Mouse (Mus musculus): Measurements from ENCODE around the gene Il17a. TPM values are rescaled to one million over a fixed set of nuclear protein-coding genes. Genes with fewer than 3 reads are reported as not detected.

Gene Il17a
- total RNA-seq, 2 experiments from 2014 or later: not detected

Small RNA genes within 50 kb of the gene (microRNA-seq; reads per million reads assigned to microRNA genes)
- 2.8 reads per million, percentile 3 among the genes with 10 or more reads in this experiment for gene Mir133b

Other genes starting within 250 kb of the Il17a start
- gene Pkhd1, start 112.8 kb upstream of the Il17a start, total RNA-seq (2021): not detected
- gene Il17f, start 59.7 kb downstream of the Il17a start, total RNA-seq (2021): not detected
- 1 to 10 TPM; 4.7 to 5.4 TPM for gene Mcm3, start 89.4 kb downstream of the Il17a start, total RNA-seq (2021)
- gene Paqr8, start 159.7 kb downstream of the Il17a start, total RNA-seq (2021): 1 to 10 TPM; 2.0 to 2.3 TPM
- under 1 TPM; 0.42 to 0.75 TPM for gene Efhc1, start 220.7 kb downstream of the Il17a start, total RNA-seq (2021)